Mouse (Mus musculus) hindbrain, embryonic 11.5 days (tissue): ENCODE results near the gene Casz1. TPM values are rescaled to one million over a fixed set of nuclear protein-coding genes. Genes with fewer than 3 reads are reported as not detected.

Experiments
- ATAC-seq: fragments of 200-750 bp; cut with Nextera tagmentation; 2 replicates; pipeline ENCODE4 v1.8.0; 2017; ENCODE audit warnings: mild to moderate bottlenecking, moderate TSS enrichment, moderate library complexity; ENCODE audit not compliant: low FRiP score
- DNase-seq: peaks from one replicate; pipeline ENCODE4 v3.0.0-alpha.2; 2015; ENCODE audit warnings: low spot score
- H3K27ac ChIP-seq: fragments of 300-500 bp; sonication (generic); 2 replicates; pipeline ENCODE4 v1.5.1; 2014; ENCODE audit warnings: mild to moderate bottlenecking, low read depth, low read length
- H3K27me3 ChIP-seq: fragments of 300-500 bp; sonication (generic); 2 replicates; pipeline ENCODE4 v1.6.1; 2014; ENCODE audit warnings: mild to moderate bottlenecking, low read length, moderate library complexity, mixed read lengths; ENCODE audit not compliant: control insufficient read depth, insufficient read depth
- H3K36me3 ChIP-seq: fragments of 300-500 bp; sonication (generic); 2 replicates; pipeline ENCODE4 v1.6.1; 2014; ENCODE audit warnings: mild to moderate bottlenecking, low read length, moderate library complexity, mixed read lengths; ENCODE audit not compliant: control insufficient read depth, insufficient read depth
- H3K4me1 ChIP-seq: fragments of 300-500 bp; sonication (generic); replicated peaks from 2 replicates; pipeline ENCODE4 v1.6.1; 2014; ENCODE audit warnings: low read length, mixed read lengths; ENCODE audit not compliant: control insufficient read depth, insufficient read depth
- H3K4me2 ChIP-seq: fragments of 300-500 bp; sonication (generic); replicated peaks from 2 replicates; pipeline ENCODE4 v1.6.1; 2014; ENCODE audit warnings: mild to moderate bottlenecking, low read depth, low read length
- H3K4me3 ChIP-seq: fragments of 300-500 bp; sonication (generic); 2 replicates; pipeline ENCODE4 v1.5.1; 2014; ENCODE audit warnings: low read depth, low read length
- H3K9ac ChIP-seq: fragments of 300-500 bp; sonication (generic); 2 replicates; pipeline ENCODE4 v1.6.1; 2014; ENCODE audit warnings: low read depth, low read length
- H3K9me3 ChIP-seq: fragments of 300-500 bp; sonication (generic); 2 replicates; pipeline ENCODE4 v1.6.1; 2016; ENCODE audit warnings: low read length; ENCODE audit not compliant: control insufficient read depth
- WGBS: fragments of 180-500 bp; shearing (Covaris S2); extraction: QIAGEN DNeasy Blood & Tissue Kit; methylation state at CpG from one replicate; pipeline ENCODE4 v1.1.7; 2014; 5-methylcytosine and 5-hydroxymethylcytosine counted together
- polyA plus RNA-seq: library from polyadenylated mRNA; unstranded; fragments of >200 nt; fragmentation: Nextera tagmentation; extraction: Ambion mirVana; gene quantifications from 2 replicates; pipeline ENCODE4 v1.2.1, GENCODE M21; 2014

Casz1 gene
- polyA plus RNA-seq, 1 experiment from 2014 or later = 7.8 TPM

GRCm38 (mm10) chr4:148806836-148807235, 2.6 kb downstream of the Casz1 start:
- no peak overlapping the region for H3K27ac ChIP-seq
- WGBS = 0% methylated on average over 23 of the region's 26 CpGs
- H3K9me3 ChIP-seq = no peaks in the 10 kb centered on the region
- peaks cover 9% of the 10 kb centered on the region for H3K4me1 ChIP-seq
- H3K27me3 ChIP-seq = peaks cover 72% of the 10 kb centered on the region
- no peak overlapping the region; the same call in 1 of the 2 replicates for H3K9ac ChIP-seq
- H3K36me3 ChIP-seq = no peaks in the 10 kb centered on the region
- peak overlapping the region; percentile 98 for H3K4me2 ChIP-seq
- peak overlapping the region; percentile 66 for H3K4me3 ChIP-seq
- peak; percentile 80 for DNase-seq
- ATAC-seq = peak; percentile 53; the same call in 1 of the 2 replicates

GRCm38 (mm10) chr4:148807397-148807796, 3.2 kb downstream of the Casz1 start:
- Histone ChIP-seq H3K4me1 (peaks cover 11% of the 10 kb centered on the region), H3K4me2 (peak overlapping the region; percentile 98), H3K36me3 (no peaks in the 10 kb centered on the region), H3K27ac (no peak overlapping the region), H3K4me3 (peak overlapping the region; percentile 66; the same call in 1 of the 2 replicates), H3K9me3 (no peaks in the 10 kb centered on the region), H3K9ac (no peak overlapping the region), H3K27me3 (peaks cover 71% of the 10 kb centered on the region)
- 1% methylated on average over 9 of the region's 9 CpGs for WGBS
- DNase-seq (no peak), ATAC-seq (no peak)

- H3K4me2 ChIP-seq = no peak overlapping the region
- peaks cover 11% of the 10 kb centered on the region for H3K4me1 ChIP-seq
- no peak for DNase-seq
- no peak for ATAC-seq
- no peak overlapping the region for H3K27ac ChIP-seq
- H3K4me3 ChIP-seq = no peak overlapping the region
- H3K9ac ChIP-seq = no peak overlapping the region
- H3K9me3 ChIP-seq = no peaks in the 10 kb centered on the region
- peaks cover 73% of the 10 kb centered on the region for H3K27me3 ChIP-seq
- 15% methylated on average over 2 of the region's 2 CpGs for WGBS
- H3K36me3 ChIP-seq = no peaks in the 10 kb centered on the region
Measured at GRCm38 (mm10) chr4:148808839-148809238, 4.6 kb downstream of the Casz1 start.

GRCm38 (mm10) chr4:148810706-148811105, 6.5 kb downstream of the Casz1 start:
- Histone ChIP-seq H3K36me3 (no peaks in the 10 kb centered on the region), H3K4me1 (peaks cover 6% of the 10 kb centered on the region), H3K9me3 (no peaks in the 10 kb centered on the region), H3K4me2 (no peak overlapping the region), H3K27ac (0 out of 2 replicates have a peak overlapping the region, but pooled peaks have one; percentile 33), H3K9ac (no peak overlapping the region), H3K4me3 (no peak overlapping the region), H3K27me3 (peaks cover 67% of the 10 kb centered on the region)
- 54% methylated on average over 9 of the region's 9 CpGs for WGBS
- no peak for DNase-seq
- ATAC-seq = no peak

- H3K36me3 ChIP-seq = no peaks in the 10 kb centered on the region
- H3K4me1 ChIP-seq = peaks cover 10% of the 10 kb centered on the region
- DNase-seq = peak; percentile 64
- peaks cover 57% of the 10 kb centered on the region for H3K27me3 ChIP-seq
- peak; percentile 41 for ATAC-seq
- peak overlapping the region; percentile 25; the same call in 1 of the 2 replicates for H3K4me2 ChIP-seq
- H3K9me3 ChIP-seq = no peaks in the 10 kb centered on the region
- 17% methylated on average over 10 of the region's 10 CpGs for WGBS
- no peak overlapping the region for H3K27ac ChIP-seq
- no peak overlapping the region for H3K4me3 ChIP-seq
- H3K9ac ChIP-seq = peak overlapping the region; percentile 42
Measured at GRCm38 (mm10) chr4:148811940-148812339, 7.7 kb downstream of the Casz1 start.

GRCm38 (mm10) chr4:148813247-148813646, 9.0 kb downstream of the Casz1 start:
- no peak for DNase-seq
- no peak for ATAC-seq
- Histone ChIP-seq H3K4me1 (peaks cover 12% of the 10 kb centered on the region), H3K27me3 (peaks cover 57% of the 10 kb centered on the region), H3K9ac (no peak overlapping the region), H3K27ac (no peak overlapping the region), H3K36me3 (no peaks in the 10 kb centered on the region), H3K4me2 (no peak overlapping the region), H3K9me3 (no peaks in the 10 kb centered on the region), H3K4me3 (no peak overlapping the region)
- 84% methylated on average over 6 of the region's 6 CpGs for WGBS

- ATAC-seq = no peak
- no peak overlapping the region for H3K4me2 ChIP-seq
- DNase-seq = no peak
- no peak overlapping the region for H3K27ac ChIP-seq
- no peaks in the 10 kb centered on the region for H3K36me3 ChIP-seq
- H3K9me3 ChIP-seq = no peaks in the 10 kb centered on the region
- WGBS = 7% methylated on average over 14 of the region's 14 CpGs
- H3K9ac ChIP-seq = no peak overlapping the region
- H3K27me3 ChIP-seq = peaks cover 31% of the 10 kb centered on the region
- H3K4me1 ChIP-seq = peaks cover 9% of the 10 kb centered on the region; the same call in 1 of the 2 replicates
- H3K4me3 ChIP-seq = no peak overlapping the region
Measured at GRCm38 (mm10) chr4:148816556-148816955, 12.3 kb downstream of the Casz1 start.

GRCm38 (mm10) chr4:148818161-148818560, 13.9 kb downstream of the Casz1 start:
- no peaks in the 10 kb centered on the region for H3K9me3 ChIP-seq
- ATAC-seq (no peak), DNase-seq (no peak)
- no peak overlapping the region for H3K4me3 ChIP-seq
- WGBS = 97% methylated on average over 12 of the region's 12 CpGs
- H3K27ac ChIP-seq = no peak overlapping the region
- no peaks in the 10 kb centered on the region for H3K36me3 ChIP-seq
- H3K4me2 ChIP-seq = no peak overlapping the region
- no peak overlapping the region for H3K9ac ChIP-seq
- 0 out of 2 replicates have a peak, but pooled peaks cover 7% of the 10 kb centered on the region for H3K4me1 ChIP-seq
- peaks cover 21% of the 10 kb centered on the region for H3K27me3 ChIP-seq

- no peak overlapping the region for H3K4me3 ChIP-seq
- ATAC-seq = no peak
- H3K9ac ChIP-seq = no peak overlapping the region
- H3K4me1 ChIP-seq = 0 out of 2 replicates have a peak, but pooled peaks cover 7% of the 10 kb centered on the region
- H3K9me3 ChIP-seq = no peaks in the 10 kb centered on the region
- DNase-seq = no peak
- WGBS = 56% methylated on average over 13 of the region's 13 CpGs
- H3K27me3 ChIP-seq = peaks cover 12% of the 10 kb centered on the region
- no peak overlapping the region for H3K27ac ChIP-seq
- no peak overlapping the region for H3K4me2 ChIP-seq
- no peaks in the 10 kb centered on the region for H3K36me3 ChIP-seq
Measured at GRCm38 (mm10) chr4:148820171-148820570, 15.9 kb downstream of the Casz1 start.
